Mouse (Mus musculus) yolk sac, embryonic 10.5 days (tissue): ENCODE results near the gene Bpgm.
A peak's percentile ranks its signal among the peaks of the same experiment; 100 is the strongest.

ENCODE experiments used
- DNase-seq: peaks from one replicate; pipeline ENCODE4 v3.0.0-alpha.2; 2017; ENCODE audit warnings: low spot score

Gene Bpgm

GRCm38 (mm10) chr6:34486071-34486626, 10.1 kb downstream of the Bpgm start:
- no peak for DNase-seq

DNA sequence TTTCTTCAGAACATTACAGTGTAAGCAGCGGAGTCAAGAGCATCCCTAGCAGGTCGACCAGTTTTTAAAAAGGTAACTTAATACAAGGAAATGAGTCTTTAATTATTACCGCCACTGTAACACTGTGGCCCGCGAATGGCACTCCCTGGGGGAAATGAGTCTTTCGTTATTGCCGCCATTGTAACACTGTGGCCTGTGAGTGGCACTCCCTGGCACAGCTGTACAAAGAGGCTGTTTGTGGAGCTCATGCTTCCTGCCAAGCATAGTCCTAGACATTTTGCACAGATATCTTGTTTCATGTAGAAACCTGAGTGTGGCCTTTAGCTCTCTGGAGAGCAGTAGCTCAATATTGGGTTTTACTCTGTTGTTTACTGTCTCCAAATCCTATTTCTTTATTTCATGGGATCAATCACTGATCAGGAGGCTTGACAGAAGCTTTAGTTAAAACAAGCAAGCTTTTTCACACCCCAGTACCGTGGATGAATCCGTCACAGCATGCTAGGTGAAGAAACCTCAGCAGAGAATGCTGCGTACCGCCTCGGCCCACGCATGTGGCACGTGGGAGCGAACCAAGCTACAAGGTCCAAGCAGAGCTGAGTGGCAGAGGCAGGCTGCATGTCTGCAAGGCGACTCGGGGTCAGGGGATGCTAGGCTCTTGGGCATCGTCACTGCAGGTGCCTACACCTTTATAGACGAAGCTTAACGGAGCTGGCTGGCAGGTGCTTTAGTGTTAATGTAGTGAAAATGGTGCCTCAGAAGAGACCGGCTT, 17.5 kb downstream of the Bpgm start:
- no peak for DNase-seq

GRCm38 (mm10) chr6:34495140-34495551, 19.1 kb downstream of the Bpgm start:
- peak; percentile 74 for DNase-seq

DNA sequence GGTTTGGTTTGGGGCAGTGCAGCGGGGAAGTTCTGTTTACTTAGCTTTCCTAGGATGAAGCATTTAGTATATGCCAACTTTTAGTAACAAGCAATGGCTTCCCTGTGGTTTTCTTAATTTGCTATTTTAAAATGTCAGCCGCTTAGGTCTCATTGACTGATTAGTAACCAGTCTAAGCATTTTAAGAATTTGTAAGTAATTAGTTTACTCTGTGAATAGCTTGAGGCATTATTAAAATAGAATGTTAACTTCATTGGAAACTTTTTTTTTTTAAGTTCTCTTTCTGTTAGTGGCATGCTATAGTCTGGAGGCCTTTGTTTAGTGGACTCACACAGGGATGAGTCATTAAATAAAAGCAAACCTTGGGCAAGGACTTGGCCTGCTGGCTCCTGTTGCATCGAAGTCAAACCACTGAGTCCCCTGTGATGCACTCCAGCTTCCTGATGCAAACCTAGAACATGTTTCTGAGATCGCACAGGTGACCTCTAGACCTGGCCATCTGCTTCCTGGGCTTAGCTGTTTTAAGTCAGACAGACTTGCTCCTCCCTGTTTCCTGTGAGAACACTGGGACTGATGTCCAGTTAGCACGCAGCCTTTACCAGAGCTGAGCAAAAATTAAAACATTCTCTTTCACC, 22.1 kb downstream of the Bpgm start:
- DNase-seq: no peak

DNA sequence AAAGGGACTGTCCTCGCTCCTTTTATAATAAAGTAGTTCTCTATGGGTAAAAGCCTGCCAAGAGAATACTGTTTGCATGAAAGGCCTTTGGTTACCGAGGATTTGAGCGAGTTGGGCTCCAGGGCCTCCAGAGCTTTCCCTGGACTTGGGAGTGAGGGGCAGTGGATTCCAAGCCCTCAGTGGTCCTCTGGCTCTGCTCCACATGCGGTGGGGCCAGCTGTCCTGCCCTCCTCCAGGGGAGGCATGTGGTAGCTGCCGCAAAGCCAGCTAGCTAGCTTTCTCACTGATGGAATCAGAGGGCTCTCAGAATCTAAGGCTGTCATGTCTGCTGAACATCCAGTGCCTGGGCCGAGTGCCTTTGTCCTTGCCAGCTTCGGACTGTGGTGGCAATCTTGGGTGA, 26.3 kb downstream of the Bpgm start:
- no peak for DNase-seq

DNA sequence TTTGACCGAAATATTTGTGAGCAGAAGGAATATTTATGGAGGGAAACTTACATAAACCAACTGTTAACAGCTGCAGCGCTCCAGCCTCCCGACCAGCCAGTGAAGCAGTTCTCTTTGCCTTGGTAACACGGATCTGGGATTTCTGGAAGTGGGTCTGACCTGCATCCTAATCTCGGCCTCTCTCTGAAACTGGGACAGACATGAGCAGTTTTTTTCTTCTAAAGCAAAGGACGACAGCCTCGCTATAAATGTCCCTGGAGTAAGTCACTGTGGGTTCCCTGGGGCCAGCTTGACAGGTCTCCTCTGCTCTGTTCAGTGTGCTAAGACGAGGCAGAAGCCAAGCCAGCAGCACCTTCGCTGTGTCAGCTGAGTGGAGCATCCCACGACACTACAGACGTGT, 29.9 kb downstream of the Bpgm start:
- DNase-seq: no peak

DNA sequence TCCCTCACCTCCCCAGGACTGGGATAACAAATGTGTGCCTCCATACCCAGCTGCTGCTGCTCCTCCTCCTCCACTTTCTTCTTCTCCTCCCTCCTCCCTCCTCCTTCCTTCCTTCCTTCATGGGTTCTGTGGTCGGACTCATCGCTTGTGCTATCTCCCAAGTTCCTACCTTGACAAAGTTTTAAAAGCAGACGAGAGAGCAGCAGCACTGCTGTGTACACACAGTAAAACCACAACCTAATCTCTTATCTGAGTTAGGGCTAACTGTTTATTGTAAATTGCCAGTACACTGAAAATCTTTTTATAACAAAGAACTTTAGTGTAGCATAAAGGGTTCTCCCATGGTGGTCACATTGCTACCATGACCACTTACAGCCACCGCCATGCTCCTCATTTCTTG, 31.6 kb downstream of the Bpgm start:
- DNase-seq: no peak

GRCm38 (mm10) chr6:34508016-34508415, 32.0 kb downstream of the Bpgm start:
- no peak for DNase-seq

DNA sequence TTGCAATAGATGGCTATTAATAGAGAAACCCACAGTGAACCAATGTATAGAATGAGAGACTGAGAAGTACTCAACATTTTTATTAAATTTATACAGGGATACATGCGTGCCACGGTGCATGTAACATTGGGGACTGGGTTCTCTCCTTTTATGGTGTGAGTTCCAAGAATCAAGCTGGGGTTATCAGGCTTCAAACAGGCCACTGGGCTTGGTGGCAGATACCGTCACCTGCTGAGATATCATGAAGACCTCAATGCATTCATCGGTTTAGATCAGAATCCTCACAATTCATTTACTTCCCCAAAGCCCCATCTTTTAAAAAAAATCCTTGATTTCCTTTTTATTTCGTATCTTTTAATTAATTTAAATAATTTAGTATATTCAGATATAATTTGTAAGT, 34.3 kb downstream of the Bpgm start:
- no peak for DNase-seq

- DNase-seq: peak; percentile 56
Measured at GRCm38 (mm10) chr6:34511410-34511809, 35.4 kb downstream of the Bpgm start.

- DNase-seq: no peak
Measured at GRCm38 (mm10) chr6:34512741-34513140, 36.7 kb downstream of the Bpgm start.

DNA sequence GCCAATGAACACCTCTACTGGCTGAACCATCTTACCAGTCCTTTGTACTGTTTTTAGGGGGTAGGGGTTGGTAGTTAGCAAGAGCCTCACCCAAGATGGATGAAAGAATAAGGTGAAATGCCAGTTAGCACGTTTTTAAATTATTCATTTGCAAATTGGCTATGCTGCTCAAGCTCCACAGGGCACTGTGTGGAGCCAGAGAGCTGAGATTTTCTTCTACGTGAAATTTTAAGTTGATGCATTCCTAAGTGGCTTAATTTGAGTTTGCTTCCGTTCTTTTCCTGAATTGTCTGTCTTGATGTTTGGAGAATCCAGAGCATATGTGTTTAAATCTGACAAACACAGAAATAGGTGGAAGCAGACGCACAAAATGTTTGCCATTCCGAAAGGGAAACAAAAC, 38.6 kb downstream of the Bpgm start:
- no peak for DNase-seq

GRCm38 (mm10) chr6:34515098-34515782, 39.2 kb downstream of the Bpgm start:
- no peak for DNase-seq

DNA sequence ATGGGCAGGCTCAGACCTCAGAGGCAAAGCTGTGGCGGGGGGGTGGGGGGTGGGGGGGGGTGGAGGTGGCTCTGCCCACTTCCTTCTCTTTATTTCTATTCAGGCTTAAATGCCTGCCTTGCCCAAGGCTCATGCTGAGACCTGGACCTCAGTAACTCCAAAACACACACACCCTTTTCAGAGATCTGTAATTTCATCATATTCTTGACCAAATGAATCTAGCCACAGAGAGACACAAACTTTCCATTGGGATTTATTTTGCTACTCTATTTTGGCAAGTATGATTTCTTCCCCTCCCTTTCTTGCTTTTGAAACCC, 39.7 kb downstream of the Bpgm start:
- DNase-seq: no peak

DNA sequence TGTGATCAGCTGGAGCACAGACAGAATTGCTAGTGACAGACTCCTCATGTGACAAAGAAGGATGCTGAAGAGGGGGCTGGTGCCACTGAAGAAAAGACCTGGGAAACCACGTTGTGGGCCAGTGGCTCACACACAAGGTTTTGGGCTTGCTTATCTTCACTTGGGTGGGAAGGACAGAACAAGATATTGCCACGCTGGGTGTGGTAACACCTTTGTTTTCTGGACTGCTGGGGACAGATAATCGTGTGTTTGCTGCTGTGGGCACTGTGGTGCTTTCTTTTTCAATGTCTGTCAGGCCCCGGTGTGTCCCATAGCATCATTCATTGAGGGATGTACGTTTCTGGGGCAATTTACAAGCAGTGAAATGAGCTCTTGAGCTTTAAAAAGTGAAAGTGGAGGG, 41.7 kb downstream of the Bpgm start:
- no peak for DNase-seq

DNA sequence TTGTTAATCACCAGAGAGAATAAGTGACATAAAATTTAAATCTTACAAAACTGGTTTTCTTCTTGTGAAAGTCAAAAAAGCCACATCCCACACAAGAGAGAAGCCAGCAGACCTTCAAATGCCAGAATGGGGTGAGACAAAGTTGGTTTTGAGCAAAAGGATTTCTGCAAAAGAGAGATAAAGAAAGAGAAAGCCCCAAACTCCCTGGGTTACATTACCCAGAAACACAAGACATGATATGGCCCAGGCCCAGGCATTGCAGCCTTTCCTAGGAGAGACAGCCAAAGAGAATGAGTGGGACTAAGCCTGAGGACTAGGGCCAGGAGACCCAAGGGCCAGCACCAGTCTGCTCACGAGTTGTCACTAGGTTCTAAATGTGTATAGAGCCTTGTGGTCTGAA, 43.1 kb downstream of the Bpgm start:
- no peak for DNase-seq

DNA sequence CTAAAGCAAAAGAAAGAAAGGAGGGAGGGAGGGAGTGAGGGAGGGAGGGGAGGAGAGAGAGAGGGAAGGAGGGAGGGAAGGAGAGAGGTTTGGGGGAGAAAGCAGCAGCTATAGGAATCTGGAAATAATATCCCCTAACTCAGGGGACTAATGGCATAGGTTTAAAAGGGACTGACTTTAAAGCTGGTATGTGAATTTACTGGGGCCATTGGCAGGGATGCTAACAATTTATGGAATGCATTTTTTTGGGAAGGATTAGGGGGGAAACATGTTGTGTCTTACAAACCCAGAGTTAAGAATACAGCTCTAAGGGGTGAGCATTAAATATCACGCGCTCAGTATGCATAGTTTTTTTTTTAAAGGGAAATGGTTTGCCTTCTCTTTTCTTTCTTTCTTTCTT, 44.5 kb downstream of the Bpgm start:
- DNase-seq: no peak

GRCm38 (mm10) chr6:34520912-34521311, 44.9 kb downstream of the Bpgm start:
- DNase-seq: no peak

DNA sequence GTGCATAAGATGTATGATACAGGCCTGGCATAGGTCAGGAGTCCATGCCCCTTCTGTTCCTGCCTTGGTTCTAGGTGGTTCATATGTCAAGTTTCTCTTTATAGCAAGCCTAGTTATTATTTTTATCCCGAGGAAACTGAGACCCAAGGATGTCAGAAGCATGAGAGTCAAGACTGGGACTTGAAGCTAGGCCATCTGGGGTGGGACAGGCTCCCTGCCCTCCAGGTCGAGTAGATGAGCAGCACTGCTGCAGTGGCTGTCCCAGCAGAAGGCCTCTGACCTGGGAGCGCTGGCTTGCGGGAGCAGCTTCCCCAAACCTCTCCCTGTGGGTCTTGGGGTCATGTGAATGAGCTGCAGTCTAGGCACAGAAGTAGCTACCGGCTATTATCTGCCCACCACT, 47.5 kb downstream of the Bpgm start:
- DNase-seq: no peak

DNA sequence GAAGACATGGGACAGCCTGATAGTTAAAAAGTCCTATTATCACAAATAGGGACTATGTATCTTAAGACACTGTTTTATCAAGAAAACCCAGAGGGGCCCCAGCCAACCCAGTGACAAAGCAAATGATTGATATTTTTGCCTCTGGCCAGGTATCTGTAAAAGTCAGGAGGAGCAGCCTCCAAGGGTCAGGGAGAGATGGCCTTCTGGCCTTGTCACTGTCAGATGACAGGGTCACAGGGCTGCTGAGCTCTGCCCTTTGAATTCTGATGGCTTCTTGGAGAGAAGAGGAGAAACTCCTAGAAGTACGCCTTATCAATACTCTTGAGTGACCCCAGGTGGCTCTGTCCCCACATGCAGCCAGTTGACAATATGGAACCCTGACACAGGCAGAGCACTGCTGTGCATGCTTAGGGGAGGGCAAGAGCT, 49.5 kb downstream of the Bpgm start:
- DNase-seq: peak; percentile 63

DNA sequence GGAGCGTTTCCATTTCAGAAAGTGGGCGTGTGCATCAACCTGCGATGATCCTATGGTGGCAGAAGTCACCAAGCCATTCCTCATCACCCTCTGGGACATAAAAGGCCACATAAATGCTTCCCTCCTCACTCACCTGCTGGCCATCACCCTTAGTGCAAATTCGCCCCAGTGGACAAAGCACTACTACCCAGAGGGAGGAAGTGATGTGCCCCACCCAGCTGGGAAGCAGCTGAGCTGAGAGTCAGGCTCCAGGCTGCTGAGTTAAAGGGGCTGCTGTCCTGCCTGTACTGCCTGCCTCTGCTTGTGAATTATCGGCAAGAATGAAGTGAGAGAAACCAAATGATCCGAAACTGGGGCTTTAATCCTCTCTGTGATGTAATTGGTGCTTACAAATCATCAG, 49.9 kb downstream of the Bpgm start:
- no peak for DNase-seq

DNA sequence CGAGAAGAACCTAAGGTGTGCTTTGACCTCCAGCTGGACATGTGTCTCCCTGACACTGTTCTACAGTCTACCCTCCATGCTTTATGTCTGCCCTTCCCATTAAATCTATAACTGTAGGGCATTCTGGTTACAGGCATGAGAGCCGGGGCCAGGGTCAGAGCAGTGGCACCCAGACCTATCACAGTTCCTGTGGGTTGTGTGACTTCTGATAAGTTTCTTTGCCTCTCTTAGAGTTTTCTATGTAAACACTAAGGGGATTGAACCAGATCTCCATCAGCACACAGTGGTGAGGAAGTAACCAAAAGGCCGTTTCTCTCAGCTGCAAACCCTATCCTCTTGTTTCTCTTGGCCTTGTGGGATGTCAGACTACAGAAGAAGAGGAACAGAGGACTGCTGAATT, 50.4 kb downstream of the Bpgm start:
- DNase-seq: no peak

GRCm38 (mm10) chr6:34528131-34528530, 52.1 kb downstream of the Bpgm start:
- no peak for DNase-seq
